Mouse (Mus musculus): Measurements from ENCODE around the gene Spsb3.

The Spsb3 gene

GRCm38 (mm10) chr17:24874989-24875388, 11.5 kb upstream of the Spsb3 start:
- no peak for DNase-seq

- DNase-seq, result no peak
These were observed 8.9 kb upstream of the Spsb3 start for GRCm38 (mm10) chr17:24877336-24878116.

GRCm38 (mm10) chr17:24878117-24878397, 8.4 kb upstream of the Spsb3 start:
- no peak for DNase-seq

- no peak for DNase-seq
These were observed 7.9 kb upstream of the Spsb3 start for GRCm38 (mm10) chr17:24878531-24878930.

GRCm38 (mm10) chr17:24881738-24882440, 4.6 kb upstream of the Spsb3 start:
- DNase-seq, result no peak

GRCm38 (mm10) chr17:24884391-24884790, 2.1 kb upstream of the Spsb3 start:
- DNase-seq, result no peak

GRCm38 (mm10) chr17:24885356-24886133, 898 bp upstream of the Spsb3 start:
- DNase-seq, result no peak

- no peak for DNase-seq
These were observed 459 bp downstream of the Spsb3 start for GRCm38 (mm10) chr17:24886932-24887271.

- DNase-seq, result no peak
These were observed 1.0 kb downstream of the Spsb3 start for GRCm38 (mm10) chr17:24887291-24888080.

GRCm38 (mm10) chr17:24888862-24889261, 2.4 kb downstream of the Spsb3 start:
- DNase-seq, result no peak

GRCm38 (mm10) chr17:24890151-24891092, 4.0 kb downstream of the Spsb3 start:
- no peak for DNase-seq

GRCm38 (mm10) chr17:24891321-24891720, 4.9 kb downstream of the Spsb3 start:
- DNase-seq, result no peak

- no peak for DNase-seq
These were observed 6.3 kb downstream of the Spsb3 start for GRCm38 (mm10) chr17:24892785-24893184.

- no peak for DNase-seq
These were observed 6.8 kb downstream of the Spsb3 start for GRCm38 (mm10) chr17:24893276-24893675.

- no peak for DNase-seq
These were observed 7.9 kb downstream of the Spsb3 start for GRCm38 (mm10) chr17:24894061-24894994.

- DNase-seq, result peak; percentile 82
These were observed 8.6 kb downstream of the Spsb3 start, which contains the start of the genes Eme2 and Mrps34 for GRCm38 (mm10) chr17:24894995-24895547. Eme2 (minus strand) TSS chr17:24895087. Mrps34 (plus strand) TSS chr17:24895116.

- no peak for DNase-seq
These were observed 9.3 kb downstream of the Spsb3 start for GRCm38 (mm10) chr17:24895571-24896240.

GRCm38 (mm10) chr17:24896241-24896992, 10.0 kb downstream of the Spsb3 start, which contains the start of gene Nme3:
Nme3 (plus strand) TSS chr17:24896500.
- peak; percentile 74 for DNase-seq

- DNase-seq, result no peak
These were observed 10.5 kb downstream of the Spsb3 start for GRCm38 (mm10) chr17:24896993-24897269.
